Mouse (Mus musculus) neural tube, embryonic 10.5 days (tissue): ENCODE measurements around the gene Gm49416.
"Not testable (repeated sequence)": the region's sequence is repeated elsewhere in the genome, so short reads cannot be mapped to it uniquely, and the experiment has no call there.

Experiments
- DNase-seq: peaks from one replicate; pipeline ENCODE4 v3.0.0-alpha.2; 2017; ENCODE audit warnings: low spot score; ENCODE audit errors: extremely low spot score

Gm49416 gene

DNA sequence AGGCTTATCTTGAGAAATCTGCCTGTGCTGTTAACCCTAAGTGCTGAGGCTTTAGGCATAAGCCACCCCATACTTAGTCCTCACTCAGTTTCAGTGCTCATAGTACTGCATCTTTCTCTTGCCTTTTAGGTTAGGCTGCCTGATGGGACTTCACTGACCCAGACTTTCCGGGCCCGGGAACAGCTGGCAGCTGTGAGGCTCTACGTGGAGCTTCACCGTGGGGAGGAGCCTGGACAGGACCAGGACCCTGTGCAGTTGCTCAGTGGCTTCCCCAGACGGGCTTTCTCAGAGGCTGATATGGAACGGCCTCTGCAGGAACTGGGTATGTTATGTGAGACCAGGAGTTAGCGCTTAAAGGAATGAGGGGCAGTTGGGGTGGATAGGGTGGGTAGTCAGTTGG lies 13.7 kb upstream of the Gm49416 start:
- DNase-seq = no peak

DNA sequence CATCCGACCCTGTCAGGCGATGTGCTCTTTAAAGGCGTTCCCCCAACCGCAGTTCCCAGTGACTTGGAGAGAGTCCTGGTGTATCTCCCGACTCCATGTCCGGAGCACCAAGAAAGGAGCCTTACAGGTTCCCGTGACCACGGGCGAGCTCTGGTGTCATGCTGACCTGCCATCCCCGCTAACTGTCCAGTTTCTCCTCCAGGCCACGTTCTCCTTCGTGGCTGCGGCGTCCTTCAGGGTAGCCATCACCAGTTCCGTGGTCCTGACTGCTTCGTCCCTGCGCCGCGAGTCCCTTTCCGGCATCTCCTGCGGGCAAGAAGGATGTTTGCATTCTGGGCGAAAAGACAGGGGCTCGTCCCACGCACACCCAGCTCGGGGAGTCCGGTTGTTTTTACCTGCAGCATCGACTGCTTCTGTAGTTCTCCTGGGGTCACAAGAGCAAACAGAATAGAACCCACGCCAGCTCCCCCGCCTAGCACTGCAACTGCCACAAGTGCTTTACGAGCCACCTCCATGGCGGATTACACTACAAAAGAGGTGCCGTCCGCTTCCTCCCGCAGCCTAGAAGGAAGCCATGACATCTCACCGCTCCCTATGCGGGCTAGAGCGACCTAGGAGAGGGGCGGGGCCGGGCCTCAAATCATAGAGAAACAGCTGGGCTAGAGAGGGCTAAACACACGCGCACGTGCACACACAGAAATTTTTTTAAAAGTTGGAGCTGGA lies 8.3 kb upstream of the Gm49416 start, which contains the start of gene Uqcc3:
TSS of gene Uqcc3 (minus strand) at position 613 of the 723 bp plus-strand sequence.
- DNase-seq = peak; percentile 79

DNA sequence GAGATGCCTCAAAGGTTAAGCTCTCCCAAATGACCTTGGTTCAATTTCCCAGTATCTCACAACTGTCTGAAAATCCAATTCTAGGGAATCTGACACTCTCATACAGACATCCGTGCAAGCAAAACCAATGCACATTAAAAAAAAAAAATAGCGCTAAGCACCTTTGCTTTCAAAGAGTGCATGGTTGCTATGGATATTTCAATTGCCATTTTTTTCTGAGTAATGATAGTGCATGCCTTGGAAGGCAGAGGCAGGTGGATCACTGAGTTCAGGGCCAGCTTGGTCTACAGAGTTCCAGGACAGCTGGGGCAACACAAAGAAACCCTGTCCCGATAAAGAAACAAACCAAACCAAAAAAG lies 7.7 kb upstream of the Gm49416 start:
- DNase-seq = no peak

DNA sequence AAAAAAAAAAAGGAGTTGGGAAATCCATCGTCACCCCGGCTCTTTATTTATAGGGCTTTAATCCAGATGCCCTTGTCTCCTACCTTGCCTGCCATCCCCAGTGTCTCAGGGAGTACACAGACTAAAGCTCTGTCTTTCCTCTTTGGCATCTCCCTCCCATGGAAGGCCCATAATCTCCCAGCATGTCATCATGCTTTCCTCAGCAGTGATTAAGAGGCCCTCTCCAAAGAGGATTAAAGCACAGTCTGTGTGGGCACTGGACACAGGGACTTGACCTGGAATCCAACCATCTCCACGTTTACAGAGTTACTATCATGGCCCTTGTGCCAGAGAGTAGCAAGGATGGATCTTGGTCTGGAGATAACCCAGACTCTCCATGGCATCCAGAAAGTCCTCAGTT lies 5.1 kb upstream of the Gm49416 start, which contains the start of the genes Lbhd1 and Gm49403:
TSS of gene Lbhd1 (plus strand) at position 117 of the 400 bp plus-strand sequence.
TSS of gene Gm49403 (plus strand) at position 315 of the 400 bp plus-strand sequence.
- DNase-seq = no peak

DNA sequence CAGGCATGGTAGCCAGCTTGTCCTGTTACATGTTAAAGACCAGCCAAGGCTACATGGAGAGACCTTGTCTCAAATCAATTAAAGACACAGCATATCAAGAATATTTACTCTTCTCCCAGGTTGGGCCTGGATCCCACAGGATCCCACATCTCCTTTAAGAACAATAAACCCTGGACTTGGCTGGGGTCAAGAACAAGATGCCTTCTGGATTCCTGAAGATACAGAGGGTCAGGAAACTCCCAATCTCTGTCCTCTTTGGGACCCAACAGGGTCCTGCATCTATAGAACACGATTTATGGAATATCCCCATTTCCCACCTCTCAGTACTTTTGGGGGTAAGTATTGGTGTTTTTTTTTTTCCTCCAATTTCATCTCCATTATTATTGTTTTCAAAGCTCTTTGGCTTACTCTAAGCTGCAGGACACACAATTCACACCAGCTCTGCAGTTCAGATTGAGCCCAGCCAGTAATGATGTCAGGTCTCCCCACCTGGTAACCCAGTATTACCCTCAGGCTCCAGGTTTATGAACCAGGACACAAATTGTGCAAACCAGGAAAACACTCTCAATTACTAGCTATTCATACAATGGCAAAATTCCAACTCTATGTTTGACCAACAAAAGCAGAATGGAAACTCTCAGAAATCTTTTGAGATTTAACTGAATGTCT lies 1.7 kb upstream of the Gm49416 start:
- no peak for DNase-seq

DNA sequence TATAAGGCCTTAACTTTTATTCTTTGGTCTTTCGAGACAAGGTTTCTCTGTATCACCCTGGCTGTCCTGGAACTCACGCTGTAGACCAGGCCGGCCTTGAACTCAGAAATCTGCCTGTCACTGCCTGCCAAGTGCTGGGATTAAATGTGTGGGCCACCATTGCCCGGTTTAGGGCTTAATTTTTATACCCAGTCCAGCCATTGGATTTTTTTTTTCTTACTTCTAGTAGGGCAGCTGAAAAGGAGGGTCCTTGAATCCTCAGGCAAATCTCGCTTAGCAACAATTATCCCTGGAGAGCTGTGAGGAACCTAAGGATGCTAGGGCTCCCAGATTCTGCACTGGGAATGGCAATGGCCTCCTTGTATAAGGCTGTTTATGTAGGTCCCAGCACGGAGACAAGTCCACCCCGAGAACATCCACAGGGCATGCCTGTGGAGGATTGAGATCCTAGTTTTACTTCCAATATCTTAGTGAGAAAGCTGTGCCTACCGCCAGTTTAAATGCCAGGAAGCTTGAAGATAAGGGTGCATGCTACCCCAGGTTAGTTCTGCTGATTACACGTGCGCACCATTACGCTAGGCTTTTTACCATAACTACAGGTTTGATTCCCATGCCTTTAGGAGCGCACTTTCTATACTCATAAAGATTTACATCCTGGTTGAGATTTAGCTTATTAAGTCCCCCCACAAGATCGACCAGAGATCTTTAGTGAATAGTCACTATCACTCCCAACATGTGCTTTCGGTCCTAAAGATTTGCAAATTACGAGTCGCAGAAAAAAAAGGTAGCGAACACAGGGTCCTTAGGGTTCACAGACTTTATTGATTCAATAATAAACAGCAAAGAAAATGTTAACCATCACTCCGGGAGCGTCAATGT lies 902 bp upstream of the Gm49416 start:
- DNase-seq = no peak

DNA sequence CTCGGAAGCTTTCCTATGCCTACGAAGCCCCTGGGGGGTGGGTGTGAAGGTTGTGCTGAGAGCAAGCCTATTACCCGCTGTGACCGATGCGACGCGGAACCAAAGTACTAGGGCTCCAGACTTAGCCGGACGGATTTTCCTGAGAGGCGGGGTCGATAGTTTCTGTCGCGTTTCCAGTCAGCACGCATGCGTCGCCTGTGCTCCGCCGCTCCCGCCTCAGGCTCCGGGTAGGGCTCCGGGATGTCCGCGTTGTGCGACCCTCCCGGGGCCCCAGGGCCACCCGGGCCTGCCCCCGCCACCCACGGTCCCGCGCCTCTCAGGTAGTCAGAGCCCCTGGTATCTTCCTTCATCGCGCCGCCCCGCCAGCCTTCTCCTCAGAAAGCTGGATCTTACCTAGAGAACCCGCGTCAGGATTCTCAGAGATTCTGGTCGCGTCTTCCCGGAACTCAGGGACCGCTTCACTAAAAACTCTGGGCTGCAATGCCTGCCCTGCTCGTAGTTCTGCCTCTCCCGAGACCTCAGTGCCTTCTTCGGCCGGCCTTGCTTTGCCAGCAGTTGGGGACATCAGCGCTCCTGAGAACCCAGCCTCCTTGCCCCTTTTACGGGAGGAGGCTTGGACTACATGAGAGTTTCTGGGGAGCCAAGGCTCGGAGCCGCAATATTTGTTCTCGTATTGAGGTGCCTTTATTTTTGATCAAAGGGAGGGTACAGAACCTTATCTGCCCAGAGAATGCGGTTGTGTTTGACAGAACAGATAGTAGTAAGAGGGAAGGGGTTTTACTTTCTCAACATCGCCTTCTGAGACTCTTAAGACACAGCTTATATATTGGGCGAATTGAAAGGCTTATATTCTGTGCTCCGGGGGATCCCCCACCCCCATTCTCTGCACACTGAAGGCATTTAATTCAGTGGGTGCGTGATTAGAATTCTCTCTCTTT lies 4.4 kb downstream of the Gm49416 start, which contains the start of gene Ints5:
TSS of gene Ints5 (plus strand) at position 177 of the 938 bp plus-strand sequence.
- peak; percentile 86 for DNase-seq

DNA sequence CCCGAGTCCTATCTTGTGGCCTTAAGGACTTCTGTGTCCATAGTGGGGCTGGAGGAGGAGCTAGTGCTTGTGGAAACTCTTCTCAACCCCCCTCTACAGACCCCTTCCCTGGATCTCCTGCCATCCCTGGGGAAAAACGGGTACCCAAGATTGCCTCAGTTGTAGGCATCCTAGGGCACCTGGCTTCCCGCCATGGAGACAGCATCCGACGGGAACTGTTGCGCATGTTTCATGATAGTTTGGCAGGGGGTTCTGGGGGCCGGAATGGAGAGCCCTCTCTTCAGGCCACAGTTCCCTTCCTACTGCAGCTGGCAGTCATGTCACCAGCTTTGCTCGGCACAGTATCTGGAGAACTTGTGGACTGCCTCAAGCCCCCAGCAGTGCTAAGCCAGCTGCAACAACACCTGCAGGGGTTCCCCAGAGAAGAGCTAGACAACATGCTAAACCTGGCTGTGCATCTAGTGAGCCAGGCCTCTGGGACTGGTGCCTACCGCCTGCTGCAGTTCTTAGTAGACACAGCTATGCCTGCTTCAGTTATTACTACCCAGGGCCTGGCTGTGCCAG lies 6.8 kb downstream of the Gm49416 start:
- no peak for DNase-seq

DNA sequence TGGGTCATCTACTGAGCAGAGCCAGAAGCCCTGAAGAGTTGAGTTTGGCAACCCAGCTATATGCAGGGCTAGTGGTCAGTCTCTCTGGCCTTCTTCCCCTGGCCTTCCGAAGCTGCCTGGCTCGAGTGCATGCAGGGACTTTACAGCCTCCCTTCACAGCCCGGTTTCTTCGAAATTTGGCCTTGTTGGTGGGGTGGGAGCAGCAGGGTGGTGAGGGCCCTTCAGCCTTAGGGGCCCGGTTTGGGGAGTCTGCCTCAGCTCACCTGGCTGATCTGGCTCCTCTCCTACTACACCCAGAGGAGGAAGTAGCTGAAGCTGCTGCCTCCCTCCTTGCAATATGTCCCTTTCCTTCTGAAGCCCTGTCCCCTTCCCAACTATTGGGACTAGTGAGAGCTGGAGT lies 7.5 kb downstream of the Gm49416 start:
- DNase-seq = not testable (repeated sequence)

DNA sequence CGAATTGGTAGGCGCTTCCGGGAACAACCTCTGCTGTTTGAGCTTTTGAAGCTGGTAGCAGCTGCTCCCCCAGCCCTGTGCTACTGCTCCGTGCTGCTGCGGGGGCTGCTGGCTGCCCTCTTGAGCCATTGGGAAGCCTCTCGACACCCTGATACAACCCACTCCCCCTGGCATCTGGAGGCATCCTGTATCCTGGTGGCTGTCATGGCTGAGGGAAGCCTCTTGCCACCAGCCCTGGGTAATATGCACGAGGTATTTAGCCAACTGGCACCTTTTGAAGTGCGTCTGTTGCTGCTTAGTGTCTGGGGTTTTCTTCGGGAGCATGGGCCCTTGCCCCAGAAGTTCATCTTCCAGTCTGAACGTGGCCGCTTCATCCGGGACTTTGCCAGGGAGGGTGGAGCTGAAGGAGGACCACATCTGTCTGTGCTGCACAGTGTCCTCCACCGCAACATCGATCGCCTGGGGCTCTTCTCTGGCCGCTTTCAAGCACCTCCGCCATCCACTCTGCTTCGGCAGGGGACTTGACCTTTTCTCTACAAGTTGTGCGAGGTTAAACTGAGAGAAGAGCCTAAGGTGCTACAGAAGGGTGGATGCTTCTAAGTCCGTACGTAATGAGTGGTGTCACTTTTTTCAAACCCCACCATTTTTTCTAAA lies 8.6 kb downstream of the Gm49416 start:
- peak; percentile 47 for DNase-seq

DNA sequence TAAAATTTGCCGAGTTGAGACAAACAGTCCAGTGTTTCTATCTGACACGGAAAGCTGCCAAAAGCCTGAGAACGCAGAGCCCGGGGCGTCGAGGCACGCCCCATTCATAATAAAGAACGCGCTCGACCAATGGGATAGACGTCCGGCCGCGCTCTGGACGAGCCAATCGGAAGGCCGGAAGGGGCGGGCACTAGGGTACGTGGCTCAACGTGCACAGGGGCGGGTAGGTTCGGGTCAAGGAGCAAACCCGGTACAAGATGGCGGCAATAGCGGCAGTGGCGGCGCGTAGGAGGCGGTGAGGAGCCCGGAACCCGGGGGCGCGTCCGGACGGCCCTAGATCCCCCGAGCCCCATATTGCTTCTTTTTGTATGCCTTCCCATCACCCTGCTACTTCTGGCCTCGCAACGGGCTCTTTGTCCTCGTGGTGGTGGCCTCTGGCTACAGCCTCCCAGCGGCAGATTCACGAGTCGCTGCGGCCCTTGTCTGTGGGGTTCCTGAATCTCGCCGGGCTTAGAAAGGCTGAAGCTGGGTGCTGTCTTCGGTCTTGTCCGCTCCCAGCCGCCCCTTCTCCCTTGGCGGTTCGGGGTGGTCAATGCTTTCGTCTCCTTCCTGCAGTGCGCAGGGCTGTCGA lies 9.3 kb downstream of the Gm49416 start, which contains the start of gene Ganab:
TSS of gene Ganab (plus strand) at position 207 of the 631 bp plus-strand sequence.
- peak; percentile 96 for DNase-seq

DNA sequence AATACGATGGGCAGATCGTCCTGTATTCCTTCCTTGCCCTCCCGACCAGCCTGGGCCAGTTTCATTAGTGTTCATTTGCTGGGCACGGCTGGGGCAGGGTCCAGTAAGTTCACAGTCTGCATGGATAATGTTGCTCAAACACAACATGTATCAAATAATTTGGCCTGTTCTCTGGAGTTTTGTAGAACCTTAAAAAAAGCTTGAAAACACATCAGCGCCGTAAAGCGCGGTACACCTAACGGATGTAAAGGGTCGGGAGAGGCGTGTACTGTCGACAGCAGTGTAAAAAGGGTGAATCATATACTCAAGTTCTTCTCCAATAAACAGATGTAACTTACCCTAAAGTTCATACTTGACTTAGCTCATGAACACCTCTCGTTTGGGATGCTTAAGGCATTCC lies 9.8 kb downstream of the Gm49416 start:
- DNase-seq = no peak

DNA sequence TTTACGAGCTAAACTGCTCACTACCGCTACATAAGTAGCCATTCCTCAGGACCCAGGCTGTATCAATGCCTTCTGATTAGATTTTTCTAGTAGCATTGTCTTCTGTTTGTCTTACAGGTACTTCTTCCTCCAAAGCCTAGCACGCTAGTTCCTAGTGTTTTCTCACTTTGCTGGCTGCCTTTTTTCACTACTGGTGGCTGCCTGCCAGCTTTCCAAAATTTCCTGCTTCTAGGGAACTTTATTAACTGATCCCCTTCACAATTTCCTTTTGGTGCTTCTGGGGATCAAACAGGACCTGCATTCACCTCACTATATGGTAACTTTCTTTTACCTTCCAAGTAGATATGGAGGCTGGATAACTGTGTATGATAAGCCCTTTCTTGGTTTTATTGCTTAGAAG lies 10.4 kb downstream of the Gm49416 start:
- DNase-seq = no peak

DNA sequence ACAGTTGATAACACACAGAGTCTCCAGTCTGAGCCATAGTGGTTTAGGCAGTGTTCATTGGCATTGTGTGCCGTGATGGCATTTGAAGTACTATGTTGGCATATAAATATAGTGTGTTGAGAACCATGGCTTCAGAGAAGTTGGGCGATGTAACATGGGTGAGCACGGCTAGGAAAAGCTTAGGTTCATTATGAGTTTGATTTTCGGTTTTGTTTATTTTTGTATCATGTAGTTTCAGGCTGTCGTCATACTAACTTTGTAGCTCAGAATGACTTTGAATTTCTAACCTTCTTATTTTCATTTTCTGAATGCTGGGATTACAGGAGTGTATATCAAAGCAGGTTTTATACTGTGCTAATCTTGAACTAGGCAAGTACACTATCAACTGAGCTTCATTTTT lies 14.7 kb downstream of the Gm49416 start:
- DNase-seq = no peak

DNA sequence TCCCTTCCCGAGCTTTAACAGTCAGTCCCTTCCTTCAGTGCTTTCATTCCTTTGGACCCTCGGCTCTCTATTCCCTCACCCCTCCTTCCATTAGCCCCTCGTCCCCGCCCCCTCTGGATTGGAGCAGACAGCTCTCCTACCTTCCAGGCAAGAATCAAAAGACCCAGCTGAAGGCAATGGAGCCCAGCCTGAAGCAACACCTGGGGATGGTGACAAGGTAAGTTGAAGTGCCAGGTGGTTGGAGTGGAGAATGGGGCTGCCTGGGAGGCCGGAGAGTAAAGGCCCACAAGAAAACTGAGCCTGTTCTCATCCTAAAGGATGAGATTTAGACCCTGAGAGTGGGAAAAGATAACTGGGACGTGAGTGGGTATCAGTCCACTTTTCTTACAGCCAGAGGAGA lies 19.8 kb downstream of the Gm49416 start:
- no peak for DNase-seq

DNA sequence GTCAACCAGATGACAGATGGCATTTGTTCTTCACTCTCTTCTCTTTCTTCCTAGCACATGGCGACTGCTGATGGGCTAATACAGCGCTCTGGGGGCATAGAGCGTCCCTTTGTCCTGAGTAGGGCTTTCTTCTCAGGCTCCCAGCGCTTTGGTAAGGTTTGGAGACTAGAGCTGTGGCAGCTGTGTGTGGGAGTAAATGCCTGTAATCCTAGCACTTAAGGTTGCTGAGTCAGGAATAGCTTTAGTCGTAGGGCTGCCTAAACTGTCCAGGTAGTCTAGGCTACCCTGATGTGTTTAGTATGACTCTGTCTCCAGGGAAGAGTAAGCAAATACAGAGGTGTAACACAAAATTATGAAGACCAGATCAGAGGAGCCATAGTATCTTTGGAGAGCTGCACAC lies 23.1 kb downstream of the Gm49416 start:
- DNase-seq = no peak

DNA sequence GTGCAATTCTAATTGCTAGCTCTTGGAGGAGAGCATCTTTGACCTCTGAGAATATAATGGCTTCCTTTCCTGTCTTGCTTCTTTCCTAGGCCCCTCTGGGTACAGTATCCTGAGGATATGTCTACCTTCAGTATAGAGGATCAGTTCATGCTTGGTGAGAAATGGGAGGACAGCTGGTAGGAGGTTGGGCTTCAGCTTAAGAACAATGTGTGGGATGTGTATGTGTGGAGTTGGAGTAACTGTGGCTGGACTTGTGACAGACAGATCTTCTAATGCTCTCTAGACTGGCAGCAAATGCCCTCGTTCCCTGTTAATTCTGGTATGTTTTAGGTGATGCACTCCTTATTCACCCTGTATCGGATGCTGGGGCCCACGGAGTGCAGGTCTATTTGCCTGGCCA lies 25.5 kb downstream of the Gm49416 start:
- DNase-seq = no peak

DNA sequence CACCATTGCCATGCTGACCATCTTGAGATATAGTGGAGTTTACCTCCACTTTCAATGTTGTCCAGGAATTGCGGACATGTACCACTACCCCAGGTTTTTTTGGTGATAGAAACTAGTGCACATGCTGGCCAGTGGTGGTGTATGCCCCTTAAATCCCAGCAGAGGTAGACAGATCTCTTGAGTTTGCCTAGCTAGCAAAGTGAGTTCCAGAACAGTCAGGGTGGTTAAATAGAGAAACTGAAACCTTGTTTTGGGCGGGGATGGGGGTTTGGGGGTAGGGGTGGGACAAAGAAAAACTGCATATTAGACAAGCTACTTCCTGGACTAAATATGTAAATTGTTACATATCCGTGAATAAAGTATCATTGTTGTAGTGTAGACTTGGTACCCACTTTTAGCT lies 30.3 kb downstream of the Gm49416 start:
- no peak for DNase-seq

DNA sequence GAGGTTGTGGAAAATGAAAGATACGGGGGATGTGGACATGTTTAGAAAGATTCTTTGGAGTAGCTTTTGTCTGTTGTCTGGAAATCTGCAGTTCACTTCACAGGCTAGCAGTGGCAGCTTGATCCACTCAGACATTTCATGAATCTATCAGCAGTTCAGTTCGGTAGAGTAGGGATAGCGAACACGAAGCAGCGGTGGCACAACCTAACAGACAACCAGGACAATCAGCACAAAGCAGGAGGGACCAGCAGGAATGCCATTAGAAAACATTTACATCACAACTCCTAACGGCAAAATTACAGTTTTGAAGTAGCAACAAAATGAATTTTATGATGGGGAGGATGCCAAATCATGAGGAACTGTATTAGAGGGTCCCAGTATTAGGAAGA lies 31.0 kb downstream of the Gm49416 start:
- no peak for DNase-seq
